Mouse (Mus musculus) lung, postnatal 25 days (tissue): ENCODE measurements around the gene Mrpl23.

Source experiments
- DNase-seq: peaks from one replicate; pipeline ENCODE4 v3.0.0; 2022; ENCODE audit warnings: low spot score

The Mrpl23 gene

GRCm38 (mm10) chr7:142520331-142520730 lies 12.2 kb upstream of the Mrpl23 start:
- DNase-seq: no peak

GRCm38 (mm10) chr7:142522352-142522751 lies 10.1 kb upstream of the Mrpl23 start:
- DNase-seq: no peak

DNA sequence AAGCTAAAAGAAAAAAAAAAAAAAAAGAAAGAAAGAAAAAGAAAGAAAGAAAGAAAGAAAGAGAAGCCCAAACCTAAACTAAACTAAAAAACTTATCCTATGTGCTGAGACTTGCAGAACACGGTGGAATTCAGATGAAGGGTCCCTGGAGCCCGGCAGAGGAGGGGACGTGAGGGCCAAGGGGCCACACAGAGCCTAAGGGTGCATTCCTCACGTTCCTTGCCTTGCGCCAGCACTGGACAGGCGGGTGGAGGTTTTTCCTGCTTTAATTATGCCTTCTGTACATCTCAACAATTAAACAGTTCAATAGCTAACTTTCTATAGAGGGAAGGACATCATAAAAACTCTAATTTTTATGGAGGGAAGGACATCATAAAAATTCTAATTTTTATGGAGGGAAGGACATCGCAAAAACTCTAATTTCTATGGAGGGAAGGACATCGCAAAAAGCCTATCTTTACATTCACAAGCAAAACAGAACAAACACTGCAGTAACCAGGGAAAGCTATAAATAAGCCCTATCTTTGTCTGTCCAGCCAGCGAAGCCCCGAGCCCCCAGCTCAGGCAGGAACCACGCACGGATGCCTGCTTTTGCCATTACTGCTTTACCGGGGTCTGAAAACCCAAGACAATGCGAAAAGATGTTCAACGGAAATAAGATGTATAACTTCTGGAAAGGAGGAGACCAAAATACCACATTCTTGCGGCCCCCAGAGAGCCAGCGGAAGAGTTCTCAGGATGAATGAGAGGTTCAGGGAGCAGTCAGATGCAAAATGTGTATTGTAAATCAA lies 9.1 kb upstream of the Mrpl23 start:
- DNase-seq: no peak

DNA sequence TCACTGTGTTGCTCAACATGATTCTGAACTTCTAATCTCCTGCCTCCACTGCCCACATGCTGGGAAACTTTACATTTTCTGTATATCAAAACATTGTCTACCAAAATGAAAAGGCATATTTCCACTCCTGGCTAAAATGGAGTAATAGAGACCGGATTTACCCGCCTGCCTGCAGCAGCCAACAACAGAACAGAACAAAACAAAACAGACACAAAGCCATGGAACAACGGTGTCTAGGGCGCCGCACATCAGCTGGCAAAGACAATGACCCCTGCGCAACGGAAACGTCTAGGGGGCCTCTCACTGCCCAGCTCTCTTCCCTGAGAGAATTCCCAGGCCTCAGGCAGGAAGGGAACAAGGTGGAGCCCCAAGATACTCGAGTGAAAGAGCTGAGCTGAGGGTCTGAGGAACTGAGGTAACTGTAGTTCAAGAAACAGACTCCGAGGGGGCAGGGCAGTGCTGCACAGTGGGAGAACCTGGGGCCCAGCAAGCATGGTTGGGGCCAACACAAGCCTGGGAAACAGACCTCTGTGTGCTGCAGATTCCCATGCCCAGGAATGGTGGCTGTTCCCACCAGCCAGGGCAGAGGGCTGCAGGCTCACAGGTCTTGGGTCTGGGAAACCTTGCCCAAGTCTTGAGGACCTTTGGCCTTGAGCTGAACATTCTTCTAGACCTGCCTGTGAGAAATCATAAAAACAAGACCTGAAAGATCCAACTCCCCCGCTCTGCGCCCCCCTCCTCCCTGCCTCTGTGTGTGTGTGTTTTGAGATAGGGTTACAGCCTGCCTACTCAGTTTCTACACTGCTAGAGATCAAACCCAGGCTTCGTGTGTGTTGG lies 6.9 kb upstream of the Mrpl23 start:
- DNase-seq: no peak

DNA sequence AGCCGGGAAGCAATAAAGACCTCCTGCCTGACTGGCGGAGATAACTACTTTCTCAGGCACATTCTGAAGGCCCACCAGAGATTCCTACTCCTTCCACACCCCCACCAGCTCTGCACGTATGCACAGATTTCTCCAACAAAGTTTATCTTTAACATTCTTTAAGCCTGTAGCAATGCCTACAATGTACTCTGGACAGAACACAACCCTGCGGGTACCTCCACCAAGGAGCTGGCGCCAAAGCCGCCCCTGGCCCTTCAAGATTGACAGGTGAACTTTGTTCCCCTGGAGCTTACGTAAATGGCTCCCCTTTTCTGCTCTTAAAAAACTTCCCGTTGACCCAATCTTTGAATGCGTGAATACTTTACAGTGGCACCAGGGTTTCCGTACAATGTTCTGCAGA lies 3.1 kb upstream of the Mrpl23 start:
- no peak for DNase-seq

DNA sequence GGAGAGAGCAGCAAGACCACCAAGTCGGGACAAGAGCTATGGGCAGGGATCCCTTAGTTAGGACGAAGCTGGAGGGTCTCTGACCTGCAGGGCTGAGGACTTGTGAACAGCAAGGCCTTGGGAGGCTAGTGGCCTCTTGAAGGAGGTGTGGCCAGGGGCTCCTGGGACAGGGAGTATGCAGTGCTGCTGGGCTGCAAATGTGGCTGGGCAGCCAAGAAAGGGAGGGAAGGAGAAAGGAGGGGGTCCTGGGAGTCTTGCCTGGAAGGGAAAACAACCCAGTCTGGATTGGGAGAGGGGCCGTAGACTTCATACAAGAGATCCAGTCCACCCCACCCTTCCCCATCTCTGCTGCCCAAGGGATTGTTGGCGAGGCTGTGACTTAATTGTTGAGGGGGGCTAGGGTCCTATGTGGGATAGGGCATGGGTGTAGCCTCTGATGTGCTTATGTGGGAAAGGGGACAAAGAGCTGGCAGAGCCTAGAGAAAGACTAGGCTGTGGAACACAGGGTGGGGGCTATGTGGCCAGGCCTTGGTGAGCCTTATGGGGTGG lies 439 bp upstream of the Mrpl23 start:
- no peak for DNase-seq

DNA sequence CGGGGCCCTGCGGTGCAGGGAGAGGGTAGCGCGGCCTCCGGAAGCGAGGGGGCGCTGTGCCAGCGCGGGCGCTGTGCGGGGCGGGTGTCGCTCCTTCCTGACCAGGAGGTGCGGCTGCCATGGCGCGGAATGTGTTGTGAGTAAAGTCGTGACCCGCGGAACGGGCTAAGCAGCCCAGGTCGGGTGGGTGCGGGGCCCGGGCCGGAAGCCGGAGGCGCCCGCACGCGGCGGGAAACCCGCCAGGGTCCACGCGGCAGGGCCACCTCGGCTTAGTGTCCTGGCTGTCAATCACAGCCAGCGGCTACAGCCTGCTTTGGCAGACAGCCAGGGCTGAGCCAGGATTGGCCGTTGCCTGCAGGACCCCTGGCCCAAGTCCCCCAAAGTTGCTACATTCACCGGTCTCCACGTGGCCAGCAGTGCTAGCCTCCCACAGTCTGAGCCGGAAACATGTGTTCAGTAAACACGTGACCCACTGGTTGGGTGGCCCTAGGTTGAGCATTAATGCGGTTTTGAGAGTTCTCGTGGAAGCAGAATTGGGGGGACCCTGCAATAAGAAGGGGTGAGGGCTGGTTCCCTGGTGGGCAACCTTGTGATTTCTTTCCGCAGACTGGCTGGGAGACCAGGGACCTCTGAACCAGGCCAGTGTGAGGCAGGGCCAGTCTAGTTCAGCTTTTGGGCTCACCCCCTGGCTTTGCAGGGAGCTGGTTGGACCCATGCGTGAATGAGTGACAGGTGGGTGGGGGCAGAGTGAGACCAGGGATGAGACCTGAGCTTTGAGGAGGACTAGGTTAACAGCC lies 771 bp downstream of the Mrpl23 start:
- peak; percentile 82 for DNase-seq

DNA sequence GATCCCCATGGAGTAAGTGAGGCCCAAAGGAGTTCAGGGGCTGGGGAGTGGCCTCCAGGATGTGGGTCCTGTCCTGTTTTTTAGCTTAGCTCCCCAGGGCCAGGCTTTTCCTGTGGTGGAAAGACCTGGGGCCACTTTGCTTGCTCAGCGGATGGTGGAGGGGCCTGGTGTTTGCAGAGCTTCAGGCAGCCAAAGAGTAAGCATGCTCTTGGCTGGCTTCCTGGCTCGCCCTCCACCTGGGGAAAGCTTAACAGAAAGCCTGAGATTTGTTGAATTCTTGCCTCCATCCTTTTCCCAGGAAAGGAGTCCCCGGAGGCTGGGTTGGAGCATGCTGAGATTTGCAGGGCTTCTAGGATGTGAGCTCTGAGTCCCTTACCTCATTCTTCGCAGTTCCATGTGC lies 2.6 kb downstream of the Mrpl23 start:
- DNase-seq: no peak

DNA sequence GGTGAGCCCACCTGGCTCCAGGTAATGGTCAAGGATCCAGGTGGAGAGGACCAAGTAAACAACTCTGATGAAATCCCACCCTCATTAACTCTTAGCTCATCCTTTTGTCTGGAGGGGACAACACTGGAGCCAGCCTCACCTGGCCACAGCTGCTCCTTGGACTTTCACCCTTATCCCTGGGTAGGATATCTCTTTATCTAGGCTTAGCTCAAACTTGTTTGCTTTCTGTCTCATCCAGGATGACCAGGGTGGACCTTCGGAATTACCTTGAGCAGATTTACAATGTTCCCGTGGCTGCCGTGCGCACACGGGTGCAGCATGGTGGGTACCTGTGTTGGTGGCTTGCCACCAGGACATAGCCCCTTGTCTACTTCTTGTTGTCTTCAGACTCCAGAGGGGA lies 3.3 kb downstream of the Mrpl23 start:
- no peak for DNase-seq

GRCm38 (mm10) chr7:142537181-142537580 lies 4.7 kb downstream of the Mrpl23 start:
- DNase-seq: no peak

DNA sequence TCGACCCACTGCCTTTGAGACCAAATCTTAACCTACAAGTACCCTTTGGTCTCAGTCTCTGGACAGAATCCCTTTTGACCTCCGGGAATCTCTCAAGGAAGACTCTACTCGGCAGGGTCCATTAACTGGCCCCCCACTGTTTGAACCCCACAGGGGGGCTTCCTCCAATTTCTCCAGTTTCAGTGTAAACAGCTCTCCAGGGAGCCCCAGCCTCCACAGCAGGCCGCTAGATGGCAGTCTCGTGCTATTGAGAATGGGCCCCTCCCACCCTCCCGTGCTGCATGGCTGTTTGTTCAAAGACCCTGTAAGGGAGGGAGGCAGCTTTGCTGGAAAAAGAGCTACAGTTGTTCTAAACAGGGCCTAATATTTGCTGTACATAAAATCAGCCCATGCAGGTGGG lies 5.4 kb downstream of the Mrpl23 start:
- peak; percentile 27 for DNase-seq

DNA sequence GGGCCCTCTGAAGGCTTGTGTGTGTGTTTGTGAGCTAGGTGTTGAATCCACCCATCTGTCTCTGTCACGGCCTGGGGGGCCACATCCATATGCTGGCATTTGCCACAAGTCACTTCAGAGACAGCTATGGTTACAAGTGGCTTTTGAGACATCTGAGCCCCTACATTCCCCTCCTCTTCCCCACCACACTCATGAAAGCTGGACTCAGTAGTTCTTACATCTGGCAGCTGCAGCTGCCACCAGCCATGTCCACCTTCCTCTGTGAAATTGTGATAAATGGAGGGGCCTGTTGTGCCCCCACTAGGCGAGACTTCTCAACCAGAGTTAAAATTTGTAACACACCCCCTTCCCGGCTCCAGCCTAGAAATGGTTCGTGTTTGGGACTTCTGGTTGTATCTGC lies 5.8 kb downstream of the Mrpl23 start:
- DNase-seq: no peak

DNA sequence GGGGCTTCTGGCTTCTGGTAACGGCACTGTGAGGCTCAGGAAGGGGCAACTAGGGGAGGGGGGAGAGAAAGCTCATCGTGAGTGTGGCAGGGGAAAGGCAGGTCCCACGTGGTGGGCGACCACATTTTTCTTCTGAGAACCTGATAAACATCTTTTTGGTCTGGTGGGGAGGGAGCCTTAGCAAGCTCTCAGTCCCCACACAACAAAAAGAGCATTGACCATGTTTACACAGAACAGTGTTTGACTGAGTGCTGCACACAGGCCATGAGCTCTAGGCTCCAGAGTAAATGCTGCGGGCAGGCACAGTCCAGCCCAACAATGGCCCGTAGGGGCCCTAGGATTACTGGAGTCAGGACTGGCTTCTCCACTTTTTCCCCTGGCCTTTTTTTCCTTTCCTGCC lies 6.3 kb downstream of the Mrpl23 start:
- DNase-seq: no peak

DNA sequence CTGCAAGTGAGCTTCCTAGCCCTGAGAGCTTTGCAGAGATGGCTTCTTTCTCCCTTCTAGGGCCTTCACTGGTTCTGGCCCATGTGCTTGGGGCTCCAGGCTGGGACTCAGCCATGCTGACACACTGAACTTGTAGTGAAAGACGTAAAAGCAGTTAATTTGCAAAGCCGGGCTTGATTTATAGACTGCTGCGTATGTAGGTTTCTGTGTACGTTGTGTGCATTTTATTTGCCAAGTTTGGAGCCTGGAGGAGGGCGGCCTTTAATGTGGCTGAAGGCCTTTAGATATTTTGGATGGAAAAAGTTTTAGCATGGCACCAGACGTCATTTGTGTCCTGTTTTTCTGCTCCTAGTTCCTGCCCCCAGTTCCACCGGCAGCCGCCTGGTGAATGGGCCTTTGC lies 7.3 kb downstream of the Mrpl23 start:
- no peak for DNase-seq

GRCm38 (mm10) chr7:142542771-142543303 lies 10.4 kb downstream of the Mrpl23 start:
- DNase-seq: no peak

- no peak for DNase-seq
Observed at GRCm38 (mm10) chr7:142545967-142546366, 13.5 kb downstream of the Mrpl23 start.

- no peak for DNase-seq
Observed at GRCm38 (mm10) chr7:142547874-142548273, 15.4 kb downstream of the Mrpl23 start.

GRCm38 (mm10) chr7:142548706-142549105 lies 16.2 kb downstream of the Mrpl23 start:
- no peak for DNase-seq

DNA sequence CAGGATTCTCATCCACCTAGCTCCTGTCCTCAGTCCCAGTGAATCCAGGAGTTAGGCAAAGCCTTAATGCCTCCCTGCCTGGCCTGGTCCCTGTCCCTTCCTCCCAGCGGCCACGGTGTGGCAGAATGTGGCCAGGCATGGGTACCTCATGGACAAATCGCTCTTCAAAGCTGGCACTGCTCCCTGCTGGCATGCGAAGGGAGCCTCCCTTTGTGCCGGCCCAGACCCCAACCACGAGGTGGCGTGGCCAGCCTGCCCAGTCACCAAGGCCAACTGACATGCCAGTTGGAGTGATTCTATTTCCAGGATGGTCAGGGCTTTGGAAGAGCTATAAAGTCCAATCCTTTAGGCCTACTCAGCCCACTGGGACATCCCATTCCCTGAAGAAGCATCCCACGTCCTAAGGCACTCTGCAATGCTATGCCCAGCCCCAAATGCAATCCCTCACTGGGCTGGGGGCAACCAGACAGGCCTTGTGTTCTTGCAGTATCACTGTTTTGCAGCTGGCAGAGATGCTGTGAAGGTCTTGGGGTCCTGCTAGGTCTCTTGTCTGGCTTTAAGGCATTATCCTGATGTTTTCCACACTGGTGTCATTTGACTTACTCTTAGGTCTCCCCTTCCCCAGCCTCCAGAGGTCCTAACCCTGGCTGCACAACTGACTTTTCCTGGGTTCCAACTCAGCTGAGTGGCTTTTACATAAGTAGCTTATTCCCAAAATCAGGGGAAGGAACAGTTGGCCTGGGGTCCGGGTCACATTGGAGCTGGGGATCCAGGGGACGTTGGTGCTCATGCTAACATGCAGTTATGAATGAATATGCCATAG lies 17.7 kb downstream of the Mrpl23 start:
- no peak for DNase-seq

GRCm38 (mm10) chr7:142550935-142551373 lies 18.5 kb downstream of the Mrpl23 start:
- no peak for DNase-seq

- DNase-seq: no peak
Observed at GRCm38 (mm10) chr7:142551691-142552090, 19.2 kb downstream of the Mrpl23 start.
